Mouse (Mus musculus): ENCODE data around the gene Cfap43. TPM values are rescaled to one million over a fixed set of nuclear protein-coding genes. Genes with fewer than 3 reads are reported as not detected.
A peak's percentile ranks its signal among the peaks of the same experiment; 100 is the strongest.

Cfap43 gene
- polyA plus RNA-seq, 1 experiment from 2014 or later = 0.03 TPM

GRCm38 (mm10) chr19:47725643-47726140 lies 193.4 kb downstream of the Cfap43 start:
- no peaks in the 10 kb centered on the region for H3K27me3 ChIP-seq
- H3K36me3 ChIP-seq = no peaks in the 10 kb centered on the region
- 67% methylated on average over 7 of the region's 7 CpGs for WGBS (ENCODE audit: insufficient replicate concordance)
- H3K4me2 ChIP-seq = no peak overlapping the region
- ATAC-seq (ENCODE audit: low read depth) (no peak), DNase-seq (no peak)
- H3K27ac ChIP-seq = no peak overlapping the region
- H3K4me1 ChIP-seq (replicated peaks) = peaks cover 11% of the 10 kb centered on the region
- no peak overlapping the region for H3K9ac ChIP-seq
- no peaks in the 10 kb centered on the region for H3K9me3 ChIP-seq (replicated peaks)
- H3K4me3 ChIP-seq (replicated peaks) = no peak overlapping the region

DNA sequence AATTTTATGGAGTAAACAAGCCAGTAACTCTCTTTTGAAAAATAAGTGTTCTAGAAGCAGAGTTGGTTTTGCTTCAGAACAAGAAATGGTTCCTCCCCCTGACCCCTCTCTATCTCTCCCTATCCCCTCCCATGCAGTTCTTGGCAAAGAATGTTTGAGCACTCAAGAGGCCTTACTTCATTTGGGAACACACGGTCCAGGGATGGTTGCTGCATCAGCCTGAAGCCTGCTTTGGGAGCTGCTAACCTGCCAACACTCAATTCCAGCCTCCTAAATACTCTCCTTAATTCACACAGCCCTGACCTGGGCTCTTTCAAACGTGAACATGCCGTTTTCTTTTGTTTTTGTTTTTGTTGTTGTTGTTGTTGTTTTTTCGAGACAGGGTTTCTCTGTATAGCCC lies 194.2 kb downstream of the Cfap43 start:
- Histone ChIP-seq H3K36me3 (no peaks in the 10 kb centered on the region), H3K4me3 (replicated peaks) (no peak overlapping the region), H3K4me2 (no peak overlapping the region), H3K9ac (no peak overlapping the region), H3K4me1 (replicated peaks) (peaks cover 4% of the 10 kb centered on the region), H3K27me3 (no peaks in the 10 kb centered on the region), H3K27ac (no peak overlapping the region), H3K9me3 (replicated peaks) (no peaks in the 10 kb centered on the region)
- WGBS (ENCODE audit: insufficient replicate concordance) = 60% methylated on average over 4 of the region's 4 CpGs
- ATAC-seq (ENCODE audit: low read depth) = no peak
- DNase-seq = no peak

DNA sequence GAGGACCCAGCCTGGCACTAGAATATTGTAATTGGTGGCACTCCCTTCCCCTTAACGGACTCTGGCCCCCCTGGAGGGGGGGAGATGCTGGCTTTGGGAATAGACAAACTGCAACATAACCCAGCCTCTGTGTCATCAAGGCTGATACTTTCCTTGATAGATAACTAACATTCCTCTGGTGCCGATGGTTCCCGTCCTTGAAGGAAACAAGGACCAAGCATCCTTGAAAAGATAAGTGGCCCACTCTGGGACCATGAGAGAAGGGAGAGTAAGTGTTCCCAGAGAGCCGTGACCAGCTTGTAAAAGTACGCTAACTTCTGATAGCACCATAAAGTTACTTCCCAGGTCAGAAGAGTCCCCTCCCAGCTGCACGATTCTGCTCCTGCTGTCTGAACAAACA lies 196.6 kb downstream of the Cfap43 start:
- H3K4me3 ChIP-seq (replicated peaks) = no peak overlapping the region
- H3K9ac ChIP-seq = no peak overlapping the region
- ATAC-seq (ENCODE audit: low read depth) (no peak), DNase-seq (no peak)
- H3K4me1 ChIP-seq (replicated peaks) = no peaks in the 10 kb centered on the region
- H3K4me2 ChIP-seq = no peak overlapping the region
- H3K27ac ChIP-seq = no peak overlapping the region
- no peaks in the 10 kb centered on the region for H3K9me3 ChIP-seq (replicated peaks)
- WGBS (ENCODE audit: insufficient replicate concordance) = 50% methylated on average over 6 of the region's 6 CpGs
- no peaks in the 10 kb centered on the region for H3K36me3 ChIP-seq
- no peaks in the 10 kb centered on the region for H3K27me3 ChIP-seq

DNA sequence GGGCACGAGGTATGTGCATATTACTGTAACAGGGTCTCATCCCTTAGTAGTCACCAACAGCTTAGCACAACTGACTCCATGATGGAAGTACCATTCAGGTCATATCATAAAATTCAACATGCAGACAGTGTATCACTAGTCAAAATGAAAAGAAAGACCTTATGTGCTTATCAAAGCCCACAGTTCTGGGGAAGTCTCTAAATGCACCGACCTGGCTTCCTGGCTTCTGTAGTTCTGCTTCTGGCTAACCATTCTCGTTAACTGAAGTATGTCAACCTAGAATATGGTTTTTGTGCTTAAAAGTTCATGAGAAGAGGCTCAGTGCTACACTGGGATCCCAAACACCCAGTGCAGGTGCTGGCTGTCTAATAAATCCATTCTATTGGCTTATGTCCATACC lies 199.9 kb downstream of the Cfap43 start:
- DNase-seq (no peak), ATAC-seq (ENCODE audit: low read depth) (no peak)
- no peaks in the 10 kb centered on the region for H3K4me1 ChIP-seq (replicated peaks)
- H3K9me3 ChIP-seq (replicated peaks) = no peaks in the 10 kb centered on the region
- WGBS (ENCODE audit: insufficient replicate concordance) = 38% methylated on average over 3 of the region's 3 CpGs
- no peak overlapping the region for H3K4me3 ChIP-seq (replicated peaks)
- H3K36me3 ChIP-seq = no peaks in the 10 kb centered on the region
- H3K27ac ChIP-seq = no peak overlapping the region
- no peak overlapping the region for H3K4me2 ChIP-seq
- H3K9ac ChIP-seq = no peak overlapping the region
- H3K27me3 ChIP-seq = no peaks in the 10 kb centered on the region

DNA sequence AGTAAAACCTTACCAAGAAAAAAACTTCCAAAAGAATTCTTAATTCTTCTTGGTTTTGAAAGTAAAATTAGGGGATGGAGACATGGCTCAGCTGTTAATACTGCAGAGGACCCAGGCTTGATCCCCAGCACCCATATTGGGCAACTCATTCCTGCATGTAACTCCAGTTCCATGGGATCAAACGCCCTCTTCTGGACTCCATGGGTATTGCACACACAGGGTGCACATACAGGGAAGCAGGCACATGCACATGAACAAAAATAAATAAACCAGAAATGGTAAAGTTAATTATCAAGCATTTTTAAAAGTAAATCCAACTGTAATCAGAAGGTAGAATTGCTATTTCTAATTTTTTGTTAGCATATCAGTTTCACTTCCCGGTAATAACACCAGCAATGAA lies 202.9 kb downstream of the Cfap43 start:
- no peak for ATAC-seq (ENCODE audit: low read depth)
- Histone ChIP-seq H3K4me2 (no peak overlapping the region), H3K9ac (no peak overlapping the region), H3K36me3 (no peaks in the 10 kb centered on the region), H3K27ac (no peak overlapping the region), H3K4me3 (replicated peaks) (no peak overlapping the region), H3K4me1 (replicated peaks) (no peaks in the 10 kb centered on the region), H3K27me3 (no peaks in the 10 kb centered on the region), H3K9me3 (replicated peaks) (no peaks in the 10 kb centered on the region)
- WGBS (ENCODE audit: insufficient replicate concordance) = 45% methylated on average over 2 of the region's 2 CpGs
- DNase-seq = no peak

DNA sequence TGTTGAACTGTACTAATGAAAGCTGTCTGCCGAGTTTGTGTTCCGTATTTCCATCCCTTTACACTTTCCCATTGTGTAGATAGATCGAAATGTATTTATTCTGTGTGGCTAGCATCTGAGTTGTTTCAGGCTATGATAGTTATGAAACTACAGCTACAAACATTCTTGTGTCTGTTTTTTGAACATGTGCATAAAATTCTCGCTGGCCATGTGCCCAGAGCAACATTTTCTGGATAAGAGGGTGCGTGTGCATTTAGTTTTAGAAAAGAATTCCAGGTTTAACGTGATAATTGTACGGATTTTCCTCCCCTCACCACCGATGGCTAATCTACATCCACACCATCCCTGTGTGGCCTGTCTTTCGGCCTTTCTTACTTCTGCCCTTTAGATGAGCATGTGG lies 205.6 kb downstream of the Cfap43 start:
- Histone ChIP-seq H3K4me2 (no peak overlapping the region), H3K9ac (no peak overlapping the region), H3K9me3 (replicated peaks) (no peaks in the 10 kb centered on the region), H3K4me3 (replicated peaks) (no peak overlapping the region), H3K36me3 (no peaks in the 10 kb centered on the region), H3K4me1 (replicated peaks) (no peaks in the 10 kb centered on the region), H3K27me3 (no peaks in the 10 kb centered on the region), H3K27ac (no peak overlapping the region)
- DNase-seq (no peak), ATAC-seq (ENCODE audit: low read depth) (no peak)
- 71% methylated on average over 9 of the region's 9 CpGs for WGBS (ENCODE audit: insufficient replicate concordance)

- no peak overlapping the region for H3K9ac ChIP-seq
- H3K4me3 ChIP-seq (replicated peaks) = no peak overlapping the region
- peaks cover 2% of the 10 kb centered on the region for H3K4me1 ChIP-seq (replicated peaks)
- no peak overlapping the region for H3K27ac ChIP-seq
- DNase-seq (no peak), ATAC-seq (ENCODE audit: low read depth) (no peak)
- H3K36me3 ChIP-seq = no peaks in the 10 kb centered on the region
- no peak overlapping the region for H3K4me2 ChIP-seq
- 54% methylated on average over 4 of the region's 4 CpGs for WGBS (ENCODE audit: insufficient replicate concordance)
- H3K27me3 ChIP-seq = no peaks in the 10 kb centered on the region
- no peaks in the 10 kb centered on the region for H3K9me3 ChIP-seq (replicated peaks)
Observed at GRCm38 (mm10) chr19:47710376-47710775, 208.7 kb downstream of the Cfap43 start.

GRCm38 (mm10) chr19:47705772-47706309 lies 213.2 kb downstream of the Cfap43 start:
- H3K4me1 ChIP-seq (replicated peaks) = peaks cover 7% of the 10 kb centered on the region
- H3K4me2 ChIP-seq = no peak overlapping the region
- H3K9me3 ChIP-seq (replicated peaks) = no peaks in the 10 kb centered on the region
- WGBS (ENCODE audit: insufficient replicate concordance) = 74% methylated on average over 8 of the region's 8 CpGs
- no peak overlapping the region for H3K27ac ChIP-seq
- DNase-seq (no peak), ATAC-seq (ENCODE audit: low read depth) (no peak)
- H3K36me3 ChIP-seq = no peaks in the 10 kb centered on the region
- H3K9ac ChIP-seq = no peak overlapping the region
- no peaks in the 10 kb centered on the region for H3K27me3 ChIP-seq
- H3K4me3 ChIP-seq (replicated peaks) = no peak overlapping the region

DNA sequence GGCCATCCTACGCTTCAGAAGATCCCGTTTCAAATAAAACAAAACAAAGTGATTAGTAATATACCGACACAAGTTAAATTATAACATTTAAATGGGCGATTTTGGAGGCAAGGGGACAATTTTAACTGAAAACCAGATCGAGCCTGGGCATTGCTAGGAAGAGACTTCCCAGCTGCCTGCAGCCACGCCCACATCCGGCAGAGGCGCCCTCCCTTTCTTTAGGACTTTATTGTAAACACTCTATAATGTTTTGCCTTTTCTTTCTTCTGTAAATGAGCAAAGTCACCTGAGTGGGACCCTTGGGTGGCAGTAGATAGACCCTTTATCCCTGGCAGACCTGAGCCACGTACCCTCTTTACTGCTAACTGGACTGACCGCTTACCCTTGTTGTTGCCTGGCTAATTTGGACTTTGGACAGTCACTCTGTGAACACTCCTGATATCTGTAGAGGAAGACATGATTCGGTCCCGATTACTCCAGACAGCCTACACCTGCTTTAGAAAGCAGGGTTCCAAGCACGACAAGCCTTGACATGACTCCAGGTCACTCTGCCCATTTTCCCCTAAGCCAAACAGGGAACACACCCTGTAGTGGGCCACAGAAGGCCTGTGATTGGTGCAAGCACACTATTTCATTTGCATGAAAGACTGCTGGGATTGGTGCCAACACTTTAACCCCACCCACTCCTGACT lies 213.9 kb downstream of the Cfap43 start:
- DNase-seq = no peak
- no peaks in the 10 kb centered on the region for H3K9me3 ChIP-seq (replicated peaks)

GRCm38 (mm10) chr19:47700509-47700908 lies 218.6 kb downstream of the Cfap43 start:
- no peak overlapping the region for H3K27ac ChIP-seq
- ATAC-seq (ENCODE audit: low read depth) = no peak
- no peaks in the 10 kb centered on the region for H3K36me3 ChIP-seq
- H3K9ac ChIP-seq = no peak overlapping the region
- H3K4me3 ChIP-seq (replicated peaks) = no peak overlapping the region
- no peak overlapping the region for H3K4me2 ChIP-seq
- peaks cover 6% of the 10 kb centered on the region for H3K4me1 ChIP-seq (replicated peaks)
- no peaks in the 10 kb centered on the region for H3K27me3 ChIP-seq
- no peaks in the 10 kb centered on the region for H3K9me3 ChIP-seq (replicated peaks)
- 72% methylated on average over 8 of the region's 8 CpGs for WGBS (ENCODE audit: insufficient replicate concordance)
- no peak for DNase-seq

More for the DNA sequence above, 213.9 kb downstream of the Cfap43 start:
- H3K9ac ChIP-seq = no peak overlapping the region
- no peak for ATAC-seq (ENCODE audit: low read depth)
- H3K4me3 ChIP-seq (replicated peaks) = no peak overlapping the region
- H3K4me1 ChIP-seq (replicated peaks) = peaks cover 7% of the 10 kb centered on the region
- WGBS (ENCODE audit: insufficient replicate concordance) = 56% methylated on average over 13 of the region's 13 CpGs
- no peak overlapping the region for H3K27ac ChIP-seq
- H3K27me3 ChIP-seq = no peaks in the 10 kb centered on the region
- 0 out of 2 replicates have a peak overlapping the region, but pooled peaks have one; percentile 10 for H3K4me2 ChIP-seq
- no peaks in the 10 kb centered on the region for H3K36me3 ChIP-seq

DNA sequence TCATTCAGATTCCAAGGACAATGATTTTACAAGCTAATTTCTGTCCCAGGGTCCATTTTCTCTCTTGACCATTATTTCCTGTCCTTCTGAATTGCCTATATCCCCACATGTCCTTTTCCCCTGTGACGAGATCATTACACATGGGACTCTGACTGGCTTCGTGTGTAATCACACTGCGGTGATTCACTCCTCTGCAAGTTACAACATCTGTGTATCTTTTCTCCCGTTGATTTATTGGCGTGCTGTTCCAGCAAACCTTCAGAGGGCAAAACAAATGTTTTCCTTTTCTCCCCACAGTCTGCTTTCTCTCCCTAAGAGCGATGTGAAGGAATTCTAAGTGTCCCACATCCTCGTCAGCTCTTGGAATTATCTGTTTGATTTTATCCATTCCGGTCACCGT lies 219.3 kb downstream of the Cfap43 start:
- DNase-seq (no peak), ATAC-seq (ENCODE audit: low read depth) (no peak)
- no peak overlapping the region for H3K27ac ChIP-seq

GRCm38 (mm10) chr19:47698266-47698665 lies 220.8 kb downstream of the Cfap43 start:
- 49% methylated on average over 9 of the region's 9 CpGs for WGBS (ENCODE audit: insufficient replicate concordance)
- Histone ChIP-seq H3K27me3 (no peaks in the 10 kb centered on the region), H3K4me2 (no peak overlapping the region), H3K9ac (no peak overlapping the region), H3K36me3 (no peaks in the 10 kb centered on the region), H3K9me3 (replicated peaks) (no peaks in the 10 kb centered on the region), H3K4me1 (replicated peaks) (no peaks in the 10 kb centered on the region; the same call in 1 of the 2 replicates), H3K4me3 (replicated peaks) (no peak overlapping the region), H3K27ac (no peak overlapping the region)
- no peak for ATAC-seq (ENCODE audit: low read depth)
- DNase-seq = no peak

More for the DNA sequence above, 219.3 kb downstream of the Cfap43 start:
- 67% methylated on average over 9 of the region's 9 CpGs for WGBS (ENCODE audit: insufficient replicate concordance)
- no peaks in the 10 kb centered on the region for H3K27me3 ChIP-seq
- H3K36me3 ChIP-seq = no peaks in the 10 kb centered on the region
- no peaks in the 10 kb centered on the region for H3K9me3 ChIP-seq (replicated peaks)
- no peak overlapping the region for H3K4me2 ChIP-seq
- no peak overlapping the region for H3K4me3 ChIP-seq (replicated peaks)
- H3K4me1 ChIP-seq (replicated peaks) = no peaks in the 10 kb centered on the region; the same call in 1 of the 2 replicates
- H3K9ac ChIP-seq = no peak overlapping the region

All from liver, embryonic 13.5 days (tissue).